Mouse (Mus musculus): ENCODE measurements around the gene Gm47996.
A peak's percentile ranks its signal among the peaks of the same experiment; 100 is the strongest.

Gm47996 gene

DNA sequence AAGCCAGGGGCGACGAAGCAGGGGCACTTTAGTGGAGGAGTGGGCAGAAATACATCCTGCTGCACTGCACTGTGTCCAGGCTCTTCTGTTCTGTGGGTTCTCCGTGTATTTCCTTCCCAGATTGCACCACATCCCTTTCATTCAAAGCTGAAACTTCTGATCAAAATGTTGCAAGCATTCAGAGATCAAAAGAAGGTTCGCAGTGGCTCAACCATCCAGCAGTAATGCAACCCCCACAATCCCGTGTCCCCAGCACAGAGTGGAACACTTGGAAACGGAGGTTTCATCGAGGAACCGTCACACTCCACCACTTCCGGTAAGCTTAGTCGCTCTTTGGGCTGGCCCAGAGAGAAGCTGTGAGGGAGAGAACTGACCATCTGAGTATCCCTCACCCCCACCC lies 35.2 kb downstream of the Gm47996 start:
- no peak for DNase-seq (ENCODE audit: low read depth in 1 of 2, low spot score in 2 of 2)

DNA sequence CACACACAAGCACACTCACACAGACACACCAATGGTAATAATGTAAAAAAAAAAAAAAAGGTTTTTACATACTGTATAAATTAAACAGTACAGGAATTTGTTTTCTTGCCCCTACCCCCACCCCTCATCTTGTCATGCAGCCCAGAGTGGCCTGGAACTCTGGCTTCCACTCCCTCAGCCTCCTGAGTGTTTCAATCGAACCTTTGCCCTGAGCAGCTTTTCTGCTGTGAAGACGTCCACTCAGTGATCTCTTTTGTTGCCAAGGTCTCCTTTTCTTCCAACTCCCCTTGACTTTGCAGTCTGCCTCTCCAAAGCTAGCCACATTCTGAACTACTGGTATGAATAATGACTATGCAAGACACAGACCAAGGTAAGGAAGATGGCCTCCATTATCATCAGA lies 35.9 kb downstream of the Gm47996 start:
- DNase-seq (ENCODE audit: low read depth in 1 of 2, low spot score in 2 of 2): no peak

DNA sequence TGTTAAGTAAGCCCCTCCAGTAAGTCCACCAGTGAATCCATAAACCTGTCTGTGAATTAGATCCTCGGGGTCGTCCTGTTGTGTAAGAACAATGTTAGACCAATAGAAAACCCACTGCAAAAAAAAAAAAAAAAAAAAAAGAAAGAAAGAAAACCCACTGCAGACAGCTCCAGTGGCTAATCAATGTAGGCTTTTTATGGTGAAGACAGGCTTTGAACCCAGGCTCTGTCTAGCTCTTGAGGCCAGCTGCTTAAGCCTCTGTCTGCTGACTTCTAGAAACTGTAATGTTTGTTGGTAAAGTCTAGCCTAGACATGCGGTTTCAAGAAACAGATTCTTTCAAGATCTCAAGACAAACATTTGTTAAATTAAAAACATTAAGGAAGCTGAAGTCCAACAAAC lies 40.2 kb downstream of the Gm47996 start:
- no peak for DNase-seq (ENCODE audit: low read depth in 1 of 2, low spot score in 2 of 2)

DNA sequence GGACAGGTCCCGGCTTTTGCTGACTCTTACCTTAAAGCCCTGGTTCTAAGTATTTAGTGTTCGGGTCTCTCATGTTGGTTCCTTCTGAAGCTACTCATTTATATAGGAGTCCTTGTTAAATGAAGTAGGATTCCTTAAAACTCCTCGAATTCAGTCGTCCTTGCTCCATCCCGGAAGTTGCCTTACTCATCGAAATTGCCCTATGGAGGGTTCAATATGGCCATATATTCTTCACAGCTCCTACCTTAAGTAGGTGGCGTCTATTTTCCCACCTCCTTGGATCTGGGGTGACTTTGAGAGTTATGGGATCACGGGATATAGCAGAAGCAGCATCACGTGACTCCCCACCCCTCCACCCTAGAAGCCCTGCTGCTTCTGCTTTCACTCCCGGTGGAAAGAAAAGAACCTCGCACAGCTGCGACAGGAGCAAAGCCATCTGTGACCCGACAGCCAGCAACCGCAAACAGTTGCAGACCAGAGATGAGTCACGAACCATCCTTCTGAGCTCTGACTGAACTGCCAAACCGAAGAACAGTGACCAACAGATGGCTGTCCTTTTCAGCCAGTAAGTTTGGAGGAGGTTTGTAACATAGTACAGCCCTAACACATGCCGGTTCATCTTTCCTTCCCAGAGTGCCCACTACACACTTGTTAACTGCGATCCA lies 40.7 kb downstream of the Gm47996 start:
- DNase-seq (ENCODE audit: low read depth in 1 of 2, low spot score in 2 of 2): peak; percentile 66 to 82

GRCm38 (mm10) chr1:151251194-151252010 lies 41.5 kb downstream of the Gm47996 start:
- DNase-seq (ENCODE audit: low read depth in 1 of 2, low spot score in 2 of 2): no peak

DNA sequence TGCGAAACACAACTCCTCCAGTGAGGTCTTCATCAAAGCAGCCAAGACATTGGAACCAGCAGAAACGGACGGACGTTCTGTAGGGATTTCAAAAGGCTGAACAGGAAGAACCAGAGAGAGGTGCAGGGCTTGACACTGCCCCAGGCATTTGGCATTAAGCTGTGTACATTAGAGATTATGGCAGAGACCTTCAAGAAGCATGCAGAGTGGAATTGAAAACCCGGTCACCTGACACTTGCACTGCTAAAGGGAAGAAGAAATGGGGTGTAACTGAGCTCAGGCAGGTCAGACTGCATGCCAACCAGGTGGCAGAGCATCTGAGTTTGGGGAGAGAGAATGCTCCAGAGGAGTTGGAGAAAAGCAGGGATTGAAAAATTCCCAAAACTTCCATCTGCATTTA lies 45.5 kb downstream of the Gm47996 start:
- no peak for DNase-seq (ENCODE audit: low read depth in 1 of 2, low spot score in 2 of 2)

- DNase-seq (ENCODE audit: low read depth in 1 of 2, low spot score in 2 of 2): no peak
These were observed 48.4 kb downstream of the Gm47996 start for GRCm38 (mm10) chr1:151258090-151258954.

DNA sequence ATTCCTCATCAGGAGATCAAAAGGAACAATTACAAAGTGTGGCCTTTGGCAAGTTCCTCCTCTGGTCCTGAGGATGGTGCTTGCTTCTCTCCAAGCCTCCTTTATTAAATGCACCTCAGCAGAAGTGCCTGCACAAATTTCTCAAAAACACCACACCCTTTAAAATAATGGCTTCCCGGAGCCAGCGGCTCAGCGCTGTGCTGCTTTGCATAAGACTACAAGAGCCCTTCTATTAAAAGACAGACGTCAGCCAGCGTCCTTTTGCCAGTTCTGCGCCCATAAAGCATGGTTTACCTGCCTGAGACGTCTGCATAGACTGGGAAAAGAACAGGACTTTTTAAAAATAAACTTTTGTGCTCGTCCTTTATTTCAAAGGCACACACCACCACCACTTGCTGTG lies 49.1 kb downstream of the Gm47996 start:
- no peak for DNase-seq (ENCODE audit: low read depth in 1 of 2, low spot score in 2 of 2)

Measured in monocyte, adult 2 months (primary cell).